Mouse (Mus musculus): Measurements from ENCODE around the gene Nudt21. TPM values are rescaled to one million over a fixed set of nuclear protein-coding genes. Genes with fewer than 3 reads are reported as not detected.

The Nudt21 gene
- polyA plus RNA-seq, 1 experiment from 2014 or later = 53.9 TPM

- Histone ChIP-seq H3K4me3 (ENCODE audit: low read depth, low read length) (no peak overlapping the region), H3K9ac (replicated peaks; ENCODE audit: low read depth) (no peak overlapping the region), H3K4me2 (replicated peaks; ENCODE audit: low read depth, low read length) (no peak overlapping the region), H3K27ac (ENCODE audit: low read length) (no peak overlapping the region), H3K36me3 (ENCODE audit: insufficient read depth, low read length) (no peaks in the 10 kb centered on the region), H3K4me1 (ENCODE audit: insufficient read depth, low read depth, low read length) (no peaks in the 10 kb centered on the region; the same call in 1 of the 2 replicates), H3K9me3 (ENCODE audit: low read length) (no peaks in the 10 kb centered on the region), H3K27me3 (replicated peaks; ENCODE audit: insufficient read depth, low read length) (no peaks in the 10 kb centered on the region)
- no peak for DNase-seq (ENCODE audit: low spot score)
- ATAC-seq = no peak
- WGBS = 61% methylated on average over 15 of the region's 15 CpGs
- TF ChIP-seq CTCF (IDR thresholded peaks at IDR 0.05) (no peak), EP300 (IDR thresholded peaks at IDR 0.05) (no peak)
Observed at GRCm38 (mm10) chr8:94009243-94009845, 27.5 kb downstream of the Nudt21 start.

DNA sequence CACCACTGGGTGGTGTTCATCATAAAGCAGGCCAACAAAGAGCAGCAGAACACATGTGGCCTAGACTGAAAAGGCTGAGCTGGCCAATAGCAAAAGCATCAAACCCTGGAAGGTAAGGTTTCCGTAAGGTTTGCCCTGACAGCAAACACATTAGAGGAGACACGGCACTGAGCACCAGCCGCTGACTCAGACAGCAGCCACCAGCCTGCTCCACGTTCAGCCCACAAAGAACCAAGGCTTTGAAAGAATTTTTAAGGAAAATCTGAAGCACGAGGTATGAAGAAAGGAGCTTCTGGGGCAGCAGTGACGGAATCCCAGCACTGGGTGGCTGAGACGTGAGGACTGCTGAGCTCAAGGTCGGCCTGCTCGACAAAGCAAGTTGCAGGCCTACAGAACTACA lies 32.7 kb downstream of the Nudt21 start:
- H3K4me1 ChIP-seq (ENCODE audit: insufficient read depth, low read depth, low read length) = no peaks in the 10 kb centered on the region
- no peak for ATAC-seq
- no peaks in the 10 kb centered on the region for H3K9me3 ChIP-seq (ENCODE audit: low read length)
- H3K27me3 ChIP-seq (replicated peaks; ENCODE audit: insufficient read depth, low read length) = no peaks in the 10 kb centered on the region
- H3K4me3 ChIP-seq (ENCODE audit: low read depth, low read length) = no peak overlapping the region
- TF ChIP-seq CTCF (IDR thresholded peaks at IDR 0.05) (no peak), EP300 (IDR thresholded peaks at IDR 0.05) (no peak)
- no peak overlapping the region for H3K9ac ChIP-seq (replicated peaks; ENCODE audit: low read depth)
- H3K4me2 ChIP-seq (replicated peaks; ENCODE audit: low read depth, low read length) = no peak overlapping the region
- WGBS = 92% methylated on average over 9 of the region's 9 CpGs
- H3K36me3 ChIP-seq (ENCODE audit: insufficient read depth, low read length) = peaks cover 21% of the 10 kb centered on the region; the same call in 1 of the 2 replicates
- H3K27ac ChIP-seq (ENCODE audit: low read length) = no peak overlapping the region
- DNase-seq (ENCODE audit: low spot score) = no peak

DNA sequence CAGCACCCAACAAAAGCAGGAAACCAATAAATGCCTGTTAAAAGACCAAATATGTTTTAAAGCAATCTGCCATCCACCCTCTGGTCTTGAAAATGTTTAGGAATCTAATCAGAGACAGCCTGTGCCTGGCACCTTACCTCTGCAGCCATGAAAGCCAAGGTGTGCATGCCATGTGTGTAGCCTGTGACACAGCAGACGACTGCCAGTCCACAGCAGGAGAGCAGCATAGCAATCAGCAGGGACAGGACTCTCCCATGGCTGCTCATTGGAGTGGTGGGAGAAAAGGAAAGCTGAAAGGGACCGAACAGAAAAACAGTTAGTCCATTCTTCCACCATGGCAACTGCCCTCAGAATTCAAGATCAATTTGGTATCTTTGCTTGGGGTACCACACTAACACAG lies 37.9 kb downstream of the Nudt21 start:
- H3K9me3 ChIP-seq (ENCODE audit: low read length) = no peaks in the 10 kb centered on the region
- no peaks in the 10 kb centered on the region for H3K27me3 ChIP-seq (replicated peaks; ENCODE audit: insufficient read depth, low read length)
- ATAC-seq = no peak
- H3K4me1 ChIP-seq (ENCODE audit: insufficient read depth, low read depth, low read length) = no peaks in the 10 kb centered on the region
- 91% methylated on average over 2 of the region's 2 CpGs for WGBS
- peaks cover 27% of the 10 kb centered on the region; the same call in 1 of the 2 replicates for H3K36me3 ChIP-seq (ENCODE audit: insufficient read depth, low read length)
- H3K4me2 ChIP-seq (replicated peaks; ENCODE audit: low read depth, low read length) = no peak overlapping the region
- no peak for DNase-seq (ENCODE audit: low spot score)
- no peak overlapping the region for H3K4me3 ChIP-seq (ENCODE audit: low read depth, low read length)
- TF ChIP-seq EP300 (IDR thresholded peaks at IDR 0.05) = no peak
- TF ChIP-seq CTCF (IDR thresholded peaks at IDR 0.05) = no peak
- no peak overlapping the region for H3K9ac ChIP-seq (replicated peaks; ENCODE audit: low read depth)
- no peak overlapping the region for H3K27ac ChIP-seq (ENCODE audit: low read length)

DNA sequence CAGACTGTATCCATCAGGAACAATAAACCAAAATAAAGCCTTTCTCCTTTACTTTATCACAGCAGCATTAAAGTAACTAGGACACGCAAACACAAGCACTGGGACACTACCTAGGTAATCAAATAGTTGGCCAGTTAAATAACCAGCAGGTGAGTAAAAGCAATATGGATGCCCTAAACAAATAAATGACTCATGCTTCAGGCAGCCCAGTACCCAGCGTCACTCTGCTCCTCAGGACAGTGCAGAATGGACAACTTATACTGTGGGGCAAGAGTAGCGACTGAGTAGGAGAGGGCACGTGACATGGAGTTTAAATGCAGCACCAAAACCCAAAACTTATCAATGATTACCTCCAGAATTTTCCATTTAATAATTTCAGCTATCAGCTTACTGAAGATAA lies 47.1 kb downstream of the Nudt21 start:
- H3K4me1 ChIP-seq (ENCODE audit: insufficient read depth, low read depth, low read length) = no peaks in the 10 kb centered on the region
- no peak overlapping the region for H3K4me2 ChIP-seq (replicated peaks; ENCODE audit: low read depth, low read length)
- H3K9me3 ChIP-seq (ENCODE audit: low read length) = no peaks in the 10 kb centered on the region
- no peak for DNase-seq (ENCODE audit: low spot score)
- H3K27me3 ChIP-seq (replicated peaks; ENCODE audit: insufficient read depth, low read length) = no peaks in the 10 kb centered on the region
- peaks cover 10% of the 10 kb centered on the region; the same call in 1 of the 2 replicates for H3K36me3 ChIP-seq (ENCODE audit: insufficient read depth, low read length)
- no peak overlapping the region for H3K4me3 ChIP-seq (ENCODE audit: low read depth, low read length)
- WGBS = 84% methylated on average over 4 of the region's 4 CpGs
- no peak overlapping the region for H3K9ac ChIP-seq (replicated peaks; ENCODE audit: low read depth)
- TF ChIP-seq EP300 (IDR thresholded peaks at IDR 0.05) (no peak), CTCF (IDR thresholded peaks at IDR 0.05) (no peak)
- H3K27ac ChIP-seq (ENCODE audit: low read length) = no peak overlapping the region
- no peak for ATAC-seq

- H3K9ac ChIP-seq (replicated peaks; ENCODE audit: low read depth) = no peak overlapping the region
- peaks cover 24% of the 10 kb centered on the region; the same call in 1 of the 2 replicates for H3K36me3 ChIP-seq (ENCODE audit: insufficient read depth, low read length)
- H3K27ac ChIP-seq (ENCODE audit: low read length) = no peak overlapping the region
- H3K27me3 ChIP-seq (replicated peaks; ENCODE audit: insufficient read depth, low read length) = no peaks in the 10 kb centered on the region
- TF ChIP-seq CTCF (IDR thresholded peaks at IDR 0.05) (no peak), EP300 (IDR thresholded peaks at IDR 0.05) (no peak)
- H3K4me3 ChIP-seq (ENCODE audit: low read depth, low read length) = no peak overlapping the region
- ATAC-seq (no peak), DNase-seq (ENCODE audit: low spot score) (no peak)
- H3K4me1 ChIP-seq (ENCODE audit: insufficient read depth, low read depth, low read length) = no peaks in the 10 kb centered on the region
- H3K4me2 ChIP-seq (replicated peaks; ENCODE audit: low read depth, low read length) = no peak overlapping the region
- 92% methylated on average over 3 of the region's 3 CpGs for WGBS
- H3K9me3 ChIP-seq (ENCODE audit: low read length) = no peaks in the 10 kb centered on the region
Observed at GRCm38 (mm10) chr8:93984731-93985130, 52.1 kb downstream of the Nudt21 start.

DNA sequence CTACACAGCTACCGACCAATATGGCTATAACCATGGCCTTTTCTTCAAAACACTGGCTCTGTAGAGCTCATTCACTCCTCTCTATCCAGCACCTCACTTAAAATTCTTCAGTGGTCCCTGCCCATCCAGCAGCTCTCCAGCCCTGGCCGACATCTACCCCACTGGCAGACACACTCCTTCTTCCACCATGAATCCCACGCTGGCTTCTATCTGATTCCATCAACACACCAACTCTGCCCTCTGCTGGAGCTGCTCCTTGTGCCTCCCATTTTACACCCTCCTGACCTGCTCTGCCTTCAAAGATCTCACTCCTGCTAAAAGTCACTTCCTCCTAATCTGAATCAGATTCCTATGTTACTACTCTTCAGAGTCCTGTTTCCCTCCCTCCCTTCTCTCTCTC lies 53.0 kb downstream of the Nudt21 start:
- Histone ChIP-seq H3K27ac (ENCODE audit: low read length) (no peak overlapping the region), H3K4me1 (ENCODE audit: insufficient read depth, low read depth, low read length) (no peaks in the 10 kb centered on the region), H3K4me3 (ENCODE audit: low read depth, low read length) (no peak overlapping the region), H3K27me3 (replicated peaks; ENCODE audit: insufficient read depth, low read length) (no peaks in the 10 kb centered on the region), H3K4me2 (replicated peaks; ENCODE audit: low read depth, low read length) (no peak overlapping the region), H3K9ac (replicated peaks; ENCODE audit: low read depth) (no peak overlapping the region), H3K9me3 (ENCODE audit: low read length) (no peaks in the 10 kb centered on the region), H3K36me3 (ENCODE audit: insufficient read depth, low read length) (peaks cover 27% of the 10 kb centered on the region; the same call in 1 of the 2 replicates)
- WGBS = 81% methylated on average over 3 of the region's 3 CpGs
- peak; percentile 39 for TF ChIP-seq CTCF (IDR thresholded peaks at IDR 0.05)
- TF ChIP-seq EP300 (IDR thresholded peaks at IDR 0.05) = no peak
- no peak for ATAC-seq
- no peak for DNase-seq (ENCODE audit: low spot score)

All from lung, postnatal 0 days (tissue).